Mouse (Mus musculus) induced T-regulatory cell, adult 2 months (primary cell): ENCODE data around the gene Trrap.

Experiments
- DNase-seq: peaks from one replicate; pipeline ENCODE4 v3.0.0-alpha.2; 2012; ENCODE audit warnings: low read depth

Trrap gene

GRCm38 (mm10) chr5:144767106-144767798, at the start of gene Trrap:
Gene Trrap, plus strand, starts transcription at chr5:144767732.
- peak; percentile 13 for DNase-seq

GRCm38 (mm10) chr5:144719781-144720180, 47.8 kb upstream of the Trrap start:
- DNase-seq = no peak

- DNase-seq = no peak
Observed at GRCm38 (mm10) chr5:144720281-144720680, 47.3 kb upstream of the Trrap start.

- DNase-seq = no peak
Observed at GRCm38 (mm10) chr5:144724926-144725325, 42.6 kb upstream of the Trrap start.

GRCm38 (mm10) chr5:144725554-144725953, 42.0 kb upstream of the Trrap start:
- no peak for DNase-seq

- DNase-seq = peak; percentile 53
Observed at GRCm38 (mm10) chr5:144727119-144727518, 40.4 kb upstream of the Trrap start.

GRCm38 (mm10) chr5:144728237-144728636, 39.3 kb upstream of the Trrap start:
- DNase-seq = no peak

GRCm38 (mm10) chr5:144729216-144729615, 38.3 kb upstream of the Trrap start:
- no peak for DNase-seq

GRCm38 (mm10) chr5:144733953-144734352, 33.6 kb upstream of the Trrap start:
- peak; percentile 65 for DNase-seq

- DNase-seq = peak; percentile 69
Observed at GRCm38 (mm10) chr5:144734949-144735348, 32.6 kb upstream of the Trrap start.

GRCm38 (mm10) chr5:144737101-144737500, 30.4 kb upstream of the Trrap start:
- no peak for DNase-seq

GRCm38 (mm10) chr5:144752432-144752831, 15.1 kb upstream of the Trrap start:
- DNase-seq = peak; percentile 55

GRCm38 (mm10) chr5:144753041-144753440, 14.5 kb upstream of the Trrap start:
- peak; percentile 72 for DNase-seq

GRCm38 (mm10) chr5:144755191-144755590, 12.3 kb upstream of the Trrap start:
- DNase-seq = no peak

GRCm38 (mm10) chr5:144757402-144757801, 10.1 kb upstream of the Trrap start:
- no peak for DNase-seq

GRCm38 (mm10) chr5:144758422-144758821, 9.1 kb upstream of the Trrap start:
- DNase-seq = no peak

GRCm38 (mm10) chr5:144761161-144761868, 6.2 kb upstream of the Trrap start, which contains the start of gene Tmem130:
Gene Tmem130, minus strand, starts transcription at chr5:144761818.
- peak; percentile 38 for DNase-seq

GRCm38 (mm10) chr5:144766026-144766425, 1.5 kb upstream of the Trrap start:
- no peak for DNase-seq

- peak; percentile 35 for DNase-seq
Observed at GRCm38 (mm10) chr5:144766646-144767045, 886 bp upstream of the Trrap start.

- peak; percentile 95 for DNase-seq
Observed at GRCm38 (mm10) chr5:144767911-144768841, 644 bp downstream of the Trrap start.

- DNase-seq = no peak
Observed at GRCm38 (mm10) chr5:144769067-144769482, 1.5 kb downstream of the Trrap start.

GRCm38 (mm10) chr5:144773231-144773630, 5.7 kb downstream of the Trrap start:
- DNase-seq = no peak
